Mouse (Mus musculus): ENCODE measurements around the gene Dennd2c. TPM values are rescaled to one million over a fixed set of nuclear protein-coding genes. Genes with fewer than 3 reads are reported as not detected.

Gene Dennd2c
- total RNA-seq, 2 experiments from 2014 or later, result 1.2 to 1.6 TPM

GRCm38 (mm10) chr3:103112216-103112615, 9.8 kb downstream of the Dennd2c start:
- DNase-seq, result no peak

- DNase-seq, result no peak
Measured at GRCm38 (mm10) chr3:103123636-103124035, 21.2 kb downstream of the Dennd2c start.

- DNase-seq, result no peak
Measured at GRCm38 (mm10) chr3:103126138-103126537, 23.7 kb downstream of the Dennd2c start.

- no peak for DNase-seq
Measured at GRCm38 (mm10) chr3:103127177-103127576, 24.8 kb downstream of the Dennd2c start.

GRCm38 (mm10) chr3:103127721-103128120, 25.3 kb downstream of the Dennd2c start:
- no peak for DNase-seq

- no peak for DNase-seq
Measured at GRCm38 (mm10) chr3:103128251-103128650, 25.8 kb downstream of the Dennd2c start.

- no peak for DNase-seq
Measured at GRCm38 (mm10) chr3:103129367-103130159, 27.2 kb downstream of the Dennd2c start.

GRCm38 (mm10) chr3:103130236-103130751, 27.9 kb downstream of the Dennd2c start:
- DNase-seq, result peak; percentile 24 to 68

GRCm38 (mm10) chr3:103133098-103133497, 30.7 kb downstream of the Dennd2c start:
- DNase-seq, result no peak

GRCm38 (mm10) chr3:103136414-103137077, 34.1 kb downstream of the Dennd2c start:
- DNase-seq, result no peak

- DNase-seq, result peak; percentile 44 to 75
Measured at GRCm38 (mm10) chr3:103139047-103139446, 36.6 kb downstream of the Dennd2c start.

- peak; percentile 65 to 77 for DNase-seq
Measured at GRCm38 (mm10) chr3:103140095-103140838, 37.9 kb downstream of the Dennd2c start.

GRCm38 (mm10) chr3:103141287-103141686, 38.9 kb downstream of the Dennd2c start:
- peak; percentile 28 for DNase-seq

- DNase-seq, result no peak
Measured at GRCm38 (mm10) chr3:103142366-103142765, 40.0 kb downstream of the Dennd2c start.

GRCm38 (mm10) chr3:103145336-103145735, 42.9 kb downstream of the Dennd2c start:
- no peak for DNase-seq

- no peak for DNase-seq
Measured at GRCm38 (mm10) chr3:103145791-103146190, 43.4 kb downstream of the Dennd2c start.

- no peak for DNase-seq
Measured at GRCm38 (mm10) chr3:103146330-103147166, 44.1 kb downstream of the Dennd2c start.

- no peak for DNase-seq
Measured at GRCm38 (mm10) chr3:103147775-103148174, 45.4 kb downstream of the Dennd2c start.

- no peak for DNase-seq
Measured at GRCm38 (mm10) chr3:103148941-103149340, 46.5 kb downstream of the Dennd2c start.

GRCm38 (mm10) chr3:103153761-103154160, 51.4 kb downstream of the Dennd2c start:
- no peak for DNase-seq

GRCm38 (mm10) chr3:103159232-103159900, 57.0 kb downstream of the Dennd2c start:
- DNase-seq, result no peak

Measured in heart, adult 18-20 months (tissue).